Mouse (Mus musculus) liver, embryonic 11.5 days (tissue): ENCODE results near the gene Mfsd6l. TPM values are rescaled to one million over a fixed set of nuclear protein-coding genes. Genes with fewer than 3 reads are reported as not detected.

Experiments used
- ATAC-seq: fragments of 200-750 bp; cut with Nextera tagmentation; replicated peaks from 2 replicates; pipeline ENCODE4 v1.8.0; 2017; ENCODE audit warnings: moderate number of reproducible peaks, mild to moderate bottlenecking, moderate TSS enrichment, moderate library complexity; ENCODE audit not compliant: low FRiP score
- DNase-seq: peaks from one replicate; pipeline ENCODE4 v3.0.0-alpha.2; 2017; ENCODE audit warnings: low spot score
- H3K27ac ChIP-seq: fragments of 300-500 bp; sonication (generic); 2 replicates; pipeline ENCODE4 v1.5.1; 2014; ENCODE audit warnings: mild to moderate bottlenecking, low read depth, low read length, control low read depth
- H3K27me3 ChIP-seq: fragments of 300-500 bp; sonication (generic); replicated peaks from 2 replicates; pipeline ENCODE4 v1.6.1; 2014; ENCODE audit warnings: low read length, mixed read lengths; ENCODE audit not compliant: control insufficient read depth, insufficient read depth
- H3K36me3 ChIP-seq: fragments of 300-500 bp; sonication (generic); 2 replicates; pipeline ENCODE4 v1.6.1; 2014; ENCODE audit warnings: mild to moderate bottlenecking, low read length, moderate library complexity, mixed read lengths; ENCODE audit not compliant: control insufficient read depth, insufficient read depth
- H3K4me1 ChIP-seq: fragments of 300-500 bp; sonication (generic); replicated peaks from 2 replicates; pipeline ENCODE4 v1.6.1; 2014; ENCODE audit warnings: low read length, mixed read lengths; ENCODE audit not compliant: control insufficient read depth, insufficient read depth
- H3K4me2 ChIP-seq: fragments of 300-500 bp; sonication (generic); 2 replicates; pipeline ENCODE4 v1.6.1; 2014; ENCODE audit warnings: mild to moderate bottlenecking, control low read depth, moderate library complexity
- H3K4me3 ChIP-seq: fragments of 300-500 bp; sonication (generic); 2 replicates; pipeline ENCODE4 v1.5.1; 2014; ENCODE audit warnings: low read depth, low read length, control low read depth
- H3K9ac ChIP-seq: fragments of 300-500 bp; sonication (generic); 2 replicates; pipeline ENCODE4 v1.6.1; 2014; ENCODE audit warnings: low read depth, low read length, control low read depth
- H3K9me3 ChIP-seq: fragments of 300-500 bp; sonication (generic); 2 replicates; pipeline ENCODE4 v1.6.1; 2016; ENCODE audit warnings: low read length, inconsistent platforms, mixed read lengths; ENCODE audit not compliant: control insufficient read depth
- WGBS: fragments of 180-500 bp; shearing (Covaris S2); extraction: QIAGEN DNeasy Blood & Tissue Kit; methylation state at CpG from one replicate; pipeline ENCODE4 v1.1.7; 2014; 5-methylcytosine and 5-hydroxymethylcytosine counted together
- polyA plus RNA-seq: library from polyadenylated mRNA; unstranded; fragments of >200 nt; fragmentation: Nextera tagmentation; extraction: Ambion mirVana; gene quantifications from 2 replicates; pipeline ENCODE4 v1.2.1, GENCODE M21; 2014

Gene Mfsd6l
- polyA plus RNA-seq, 1 experiment from 2014 or later: not detected

- ATAC-seq (no peak), DNase-seq (no peak)
- no peaks in the 10 kb centered on the region for H3K4me1 ChIP-seq
- H3K36me3 ChIP-seq: no peaks in the 10 kb centered on the region
- H3K4me2 ChIP-seq: no peak overlapping the region
- no peak overlapping the region for H3K27ac ChIP-seq
- 71% methylated on average over 4 of the region's 4 CpGs for WGBS
- no peak overlapping the region for H3K4me3 ChIP-seq
- H3K9me3 ChIP-seq: no peaks in the 10 kb centered on the region
- no peaks in the 10 kb centered on the region for H3K27me3 ChIP-seq
- no peak overlapping the region for H3K9ac ChIP-seq
Measured at GRCm38 (mm10) chr11:68526441-68526840, 29.5 kb upstream of the Mfsd6l start.

DNA sequence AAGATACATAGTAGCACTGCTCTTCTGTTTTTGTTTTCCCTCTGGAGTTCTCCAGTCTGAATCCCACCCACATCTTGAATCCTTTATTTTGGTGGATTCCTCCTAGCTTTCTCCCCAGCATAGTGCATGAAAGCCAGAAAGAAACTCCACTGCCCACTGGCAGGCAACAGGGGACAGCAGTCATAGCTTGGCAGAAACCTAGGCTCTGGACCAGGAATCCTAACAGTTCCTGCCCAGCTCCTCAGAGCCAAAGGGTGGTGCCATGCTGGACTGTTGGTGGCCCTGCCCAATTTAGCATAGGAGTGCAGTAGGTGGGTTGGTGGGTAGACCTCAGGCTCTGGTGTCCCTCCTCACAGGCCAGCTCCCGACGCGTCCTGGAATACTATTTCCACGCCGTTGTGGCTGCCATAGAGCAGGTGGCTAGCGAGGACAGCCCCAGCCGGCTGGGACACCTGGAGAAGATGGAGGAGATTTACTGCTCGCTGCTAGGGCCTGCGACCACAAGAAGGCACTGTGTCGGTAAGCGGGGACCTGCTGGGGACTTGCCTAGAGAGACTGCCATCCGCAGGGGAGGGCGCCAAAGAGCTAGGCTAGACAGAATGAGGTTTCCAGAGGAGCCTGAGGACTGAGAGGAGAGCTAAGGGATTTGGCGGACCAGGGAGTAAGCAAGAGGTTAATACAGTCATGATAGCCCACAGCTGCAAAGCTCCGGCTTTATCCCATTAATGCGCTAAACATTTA is 24.8 kb upstream of the Mfsd6l start:
- ATAC-seq (no peak), DNase-seq (no peak)
- Histone ChIP-seq H3K9me3 (no peaks in the 10 kb centered on the region), H3K27ac (no peak overlapping the region), H3K9ac (no peak overlapping the region), H3K4me2 (no peak overlapping the region), H3K27me3 (no peaks in the 10 kb centered on the region), H3K36me3 (no peaks in the 10 kb centered on the region), H3K4me1 (no peaks in the 10 kb centered on the region), H3K4me3 (no peak overlapping the region)
- WGBS: 44% methylated on average over 16 of the region's 16 CpGs

DNA sequence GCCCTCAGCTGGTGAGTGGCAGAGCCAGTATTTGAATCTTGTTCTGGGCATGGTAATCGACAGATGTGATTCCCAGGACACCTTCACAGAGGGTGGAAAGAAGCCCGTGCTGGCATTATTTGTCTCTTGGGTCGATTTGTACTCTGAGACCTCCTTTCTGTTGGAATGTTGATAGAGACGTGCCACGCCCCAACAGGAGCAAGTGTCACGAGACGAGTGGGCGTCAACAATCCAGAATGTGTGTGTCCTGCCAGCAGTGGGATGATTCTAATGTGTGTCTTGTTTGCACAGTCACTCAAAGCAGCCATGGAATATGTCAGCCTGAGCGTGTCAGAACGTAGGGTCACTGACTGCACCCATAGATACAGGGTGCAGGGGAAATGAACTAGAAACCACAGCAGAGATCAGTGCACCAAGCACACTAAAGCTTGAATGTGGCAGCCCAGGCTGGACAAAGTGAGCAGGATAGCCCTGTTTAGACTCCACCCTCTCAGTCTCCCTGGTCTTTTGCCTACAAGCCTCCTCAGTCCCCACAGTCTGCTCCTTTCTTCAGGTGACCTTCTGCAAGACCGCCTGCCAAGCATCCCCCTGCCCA is 23.9 kb upstream of the Mfsd6l start:
- H3K4me3 ChIP-seq: no peak overlapping the region
- H3K4me1 ChIP-seq: no peaks in the 10 kb centered on the region
- H3K9me3 ChIP-seq: no peaks in the 10 kb centered on the region
- no peak overlapping the region for H3K9ac ChIP-seq
- H3K4me2 ChIP-seq: no peak overlapping the region
- DNase-seq (no peak), ATAC-seq (no peak)
- WGBS: 73% methylated on average over 11 of the region's 11 CpGs
- no peaks in the 10 kb centered on the region for H3K36me3 ChIP-seq
- H3K27me3 ChIP-seq: no peaks in the 10 kb centered on the region
- no peak overlapping the region for H3K27ac ChIP-seq

DNA sequence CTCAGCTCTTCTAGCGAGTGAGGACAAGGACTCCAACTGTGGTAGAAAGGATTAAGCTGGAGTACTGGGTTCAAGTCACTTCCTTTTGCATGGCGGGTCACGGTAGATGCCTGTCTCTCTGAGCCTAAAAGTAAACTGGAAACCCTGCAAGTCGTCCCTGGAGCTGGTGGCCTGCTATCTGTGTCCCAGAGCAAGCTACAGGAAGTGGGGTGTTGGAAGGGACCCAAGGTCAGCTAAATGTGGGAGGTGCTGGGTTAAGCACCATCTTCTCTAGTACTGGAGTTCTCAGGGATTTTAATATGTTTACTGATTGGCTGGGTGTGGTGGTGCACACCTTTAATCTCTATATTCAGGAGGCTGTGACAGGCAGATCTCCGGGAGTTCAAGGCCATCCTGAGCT is 23.2 kb upstream of the Mfsd6l start:
- 75% methylated on average over 5 of the region's 5 CpGs for WGBS

DNA sequence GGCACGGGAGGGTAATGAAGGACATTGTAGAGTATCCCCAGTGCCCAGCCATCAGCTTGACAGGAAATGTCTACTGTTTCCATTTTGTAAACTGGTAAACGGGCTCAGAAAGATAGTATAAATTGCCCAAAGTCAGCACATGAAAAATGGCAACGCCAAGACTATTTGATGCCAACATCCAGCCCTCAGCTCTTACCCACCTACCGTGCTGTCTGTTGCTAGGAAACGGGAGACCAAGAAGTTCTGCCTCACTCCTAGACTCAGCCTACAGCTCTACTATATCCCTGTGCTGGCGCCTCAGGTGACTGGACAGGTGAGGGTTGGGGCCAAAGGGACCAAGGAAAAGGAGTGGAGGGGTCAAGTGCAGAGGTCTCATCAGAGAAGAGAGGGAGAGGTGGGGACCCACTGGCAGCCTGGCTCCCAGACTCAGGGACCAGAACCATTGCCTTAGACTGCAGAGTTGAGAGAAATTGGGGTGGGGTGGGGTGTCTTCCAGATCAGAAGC is 22.0 kb upstream of the Mfsd6l start:
- DNase-seq (no peak), ATAC-seq (no peak)
- H3K4me1 ChIP-seq: no peaks in the 10 kb centered on the region
- no peaks in the 10 kb centered on the region for H3K9me3 ChIP-seq
- 76% methylated on average over 6 of the region's 6 CpGs for WGBS
- no peaks in the 10 kb centered on the region for H3K36me3 ChIP-seq
- no peak overlapping the region for H3K4me3 ChIP-seq
- no peaks in the 10 kb centered on the region for H3K27me3 ChIP-seq
- H3K9ac ChIP-seq: no peak overlapping the region
- no peak overlapping the region for H3K27ac ChIP-seq
- no peak overlapping the region for H3K4me2 ChIP-seq

More for the DNA sequence above, 23.2 kb upstream of the Mfsd6l start:
- Histone ChIP-seq H3K9ac (no peak overlapping the region), H3K36me3 (no peaks in the 10 kb centered on the region), H3K27me3 (no peaks in the 10 kb centered on the region), H3K4me2 (no peak overlapping the region), H3K4me3 (no peak overlapping the region), H3K4me1 (no peaks in the 10 kb centered on the region), H3K27ac (no peak overlapping the region), H3K9me3 (no peaks in the 10 kb centered on the region)
- no peak for DNase-seq
- no peak for ATAC-seq

- ATAC-seq (no peak), DNase-seq (no peak)
- Histone ChIP-seq H3K36me3 (no peaks in the 10 kb centered on the region), H3K4me1 (no peaks in the 10 kb centered on the region), H3K27me3 (no peaks in the 10 kb centered on the region), H3K9me3 (no peaks in the 10 kb centered on the region), H3K27ac (no peak overlapping the region), H3K4me2 (no peak overlapping the region), H3K4me3 (no peak overlapping the region), H3K9ac (no peak overlapping the region)
- 71% methylated on average over 4 of the region's 4 CpGs for WGBS
Measured at GRCm38 (mm10) chr11:68536026-68536425, 20.0 kb upstream of the Mfsd6l start.

DNA sequence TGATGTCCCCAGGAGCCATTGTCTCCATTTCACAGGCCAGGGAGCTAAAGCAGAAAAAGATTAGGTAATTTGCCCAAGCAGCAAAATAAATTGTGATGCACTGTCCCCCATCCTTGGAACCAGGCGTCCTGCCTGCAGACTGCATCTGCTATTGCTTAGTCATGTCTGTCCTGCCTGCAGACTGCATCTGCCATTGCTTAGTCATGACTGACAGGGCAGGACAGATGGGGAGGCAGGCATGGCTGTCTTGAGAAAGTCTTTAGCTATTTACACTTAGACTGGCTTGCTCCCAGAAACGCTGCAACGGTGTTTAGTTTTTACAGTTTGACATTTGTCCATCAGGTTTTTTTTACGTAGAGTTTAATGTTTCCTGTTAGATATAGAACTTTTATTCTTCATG is 19.5 kb upstream of the Mfsd6l start:
- ATAC-seq (no peak), DNase-seq (no peak)
- Histone ChIP-seq H3K27ac (no peak overlapping the region), H3K9me3 (no peaks in the 10 kb centered on the region), H3K9ac (no peak overlapping the region), H3K4me3 (no peak overlapping the region), H3K36me3 (no peaks in the 10 kb centered on the region), H3K4me1 (no peaks in the 10 kb centered on the region), H3K27me3 (no peaks in the 10 kb centered on the region), H3K4me2 (no peak overlapping the region)
- 60% methylated on average over 4 of the region's 4 CpGs for WGBS

DNA sequence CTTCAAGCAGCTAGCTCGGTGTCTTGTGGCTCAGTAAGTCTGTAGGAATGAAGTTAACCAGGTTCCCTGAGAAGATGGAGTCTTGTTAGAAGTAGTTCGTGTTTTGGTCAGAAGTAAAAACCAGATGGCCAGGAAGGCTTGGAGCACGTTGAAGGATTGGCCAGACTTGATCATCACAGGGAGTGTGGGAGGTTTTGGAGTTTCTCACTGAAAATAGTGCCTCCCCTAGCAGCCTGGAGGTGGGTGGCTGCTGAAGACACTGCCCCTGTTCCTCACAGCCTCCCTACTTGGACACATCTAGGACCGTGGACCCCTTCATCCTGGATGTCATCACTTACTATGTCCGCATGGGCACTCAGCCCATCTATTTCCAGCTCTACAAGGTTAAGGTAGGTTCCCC is 16.4 kb upstream of the Mfsd6l start:
- Histone ChIP-seq H3K36me3 (no peaks in the 10 kb centered on the region), H3K27me3 (no peaks in the 10 kb centered on the region), H3K9me3 (no peaks in the 10 kb centered on the region), H3K27ac (no peak overlapping the region), H3K4me3 (no peak overlapping the region), H3K9ac (no peak overlapping the region), H3K4me1 (no peaks in the 10 kb centered on the region), H3K4me2 (no peak overlapping the region)
- 61% methylated on average over 5 of the region's 5 CpGs for WGBS
- DNase-seq (no peak), ATAC-seq (no peak)

GRCm38 (mm10) chr11:68544554-68544953 is 11.4 kb upstream of the Mfsd6l start:
- DNase-seq: no peak
- Histone ChIP-seq H3K4me2 (no peak overlapping the region), H3K9me3 (no peaks in the 10 kb centered on the region), H3K36me3 (no peaks in the 10 kb centered on the region), H3K4me3 (no peak overlapping the region), H3K9ac (no peak overlapping the region), H3K4me1 (no peaks in the 10 kb centered on the region), H3K27me3 (no peaks in the 10 kb centered on the region), H3K27ac (no peak overlapping the region)
- WGBS: 20% methylated on average over 8 of the region's 8 CpGs
- ATAC-seq: no peak
